Mouse (Mus musculus) MEL-GATA-1-ER (cell line): ENCODE data around the gene Xrcc1.
A peak's percentile ranks its signal among the peaks of the same experiment; 100 is the strongest.

Experiments
- DNase-seq: peaks from one replicate; pipeline ENCODE4 v3.0.0-alpha.2; 2012; ENCODE audit warnings: low read depth; ENCODE audit errors: extremely low read depth

Xrcc1 gene

GRCm38 (mm10) chr7:24528861-24529260 is 17.2 kb upstream of the Xrcc1 start:
- DNase-seq, result peak; percentile 91

GRCm38 (mm10) chr7:24529580-24529979 is 16.5 kb upstream of the Xrcc1 start:
- no peak for DNase-seq

GRCm38 (mm10) chr7:24530062-24530931 is 15.8 kb upstream of the Xrcc1 start, which contains the start of gene Irgq:
TSS of gene Irgq (plus strand) at chr7:24530689.
- peak; percentile 97 for DNase-seq

GRCm38 (mm10) chr7:24531211-24531971 is 14.7 kb upstream of the Xrcc1 start:
- DNase-seq, result no peak

- no peak for DNase-seq
Measured at GRCm38 (mm10) chr7:24533031-24533571, 13.0 kb upstream of the Xrcc1 start.

GRCm38 (mm10) chr7:24533806-24534205 is 12.3 kb upstream of the Xrcc1 start:
- no peak for DNase-seq

GRCm38 (mm10) chr7:24534301-24534700 is 11.8 kb upstream of the Xrcc1 start:
- DNase-seq, result no peak

- DNase-seq, result no peak
Measured at GRCm38 (mm10) chr7:24537081-24537480, 9.0 kb upstream of the Xrcc1 start.

- no peak for DNase-seq
Measured at GRCm38 (mm10) chr7:24537591-24537990, 8.5 kb upstream of the Xrcc1 start.

- no peak for DNase-seq
Measured at GRCm38 (mm10) chr7:24538154-24538553, 7.9 kb upstream of the Xrcc1 start.

- DNase-seq, result no peak
Measured at GRCm38 (mm10) chr7:24538701-24539100, 7.4 kb upstream of the Xrcc1 start.

- no peak for DNase-seq
Measured at GRCm38 (mm10) chr7:24539686-24540085, 6.4 kb upstream of the Xrcc1 start.

GRCm38 (mm10) chr7:24544506-24544905 is 1.6 kb upstream of the Xrcc1 start:
- no peak for DNase-seq

- DNase-seq, result peak; percentile 98
Measured at GRCm38 (mm10) chr7:24546634-24547389, 723 bp downstream of the Xrcc1 start.

GRCm38 (mm10) chr7:24547534-24548036 is 1.5 kb downstream of the Xrcc1 start:
- DNase-seq, result no peak

GRCm38 (mm10) chr7:24551985-24552759 is 6.1 kb downstream of the Xrcc1 start:
- no peak for DNase-seq

- no peak for DNase-seq
Measured at GRCm38 (mm10) chr7:24555786-24556185, 9.7 kb downstream of the Xrcc1 start.

- no peak for DNase-seq
Measured at GRCm38 (mm10) chr7:24561450-24561849, 15.4 kb downstream of the Xrcc1 start.

- no peak for DNase-seq
Measured at GRCm38 (mm10) chr7:24563191-24563836, 17.2 kb downstream of the Xrcc1 start.

- no peak for DNase-seq
Measured at GRCm38 (mm10) chr7:24563837-24564206, 17.7 kb downstream of the Xrcc1 start.
